ENCODE assay signal across 9 mouse cellular contexts in the genomic region with DNA sequence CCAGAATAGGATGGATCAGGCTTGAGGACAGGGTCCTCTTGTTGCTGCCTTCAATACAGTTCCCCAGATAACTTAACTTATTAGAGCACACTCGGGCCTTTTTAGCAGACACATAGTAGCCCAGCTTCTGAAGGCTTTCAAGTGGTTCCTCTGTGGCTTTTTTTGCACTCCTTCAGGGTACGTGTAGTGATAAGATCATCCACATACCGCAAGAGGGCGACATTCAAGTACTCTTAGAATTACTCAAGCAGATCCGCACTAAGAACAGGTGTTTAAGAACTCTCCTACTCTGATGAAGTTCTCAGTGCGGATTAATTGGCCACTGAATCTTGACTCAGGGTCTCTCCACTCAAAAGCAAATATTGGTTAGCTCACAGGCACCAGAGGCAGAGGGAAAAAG. TPM values are rescaled to one million over a fixed set of nuclear protein-coding genes. Genes with fewer than 3 reads are reported as not detected.
DNase-seq lines count a peak whose midpoint lies in the region; ATAC-seq and TF ChIP-seq lines count a peak whose summit lies in the region.
"Had no signal": no experiment of that assay in that cellular context is flagged by ENCODE, and none has a peak within 500 bp of the region (broad histone marks: within the 10 kb centered on the region; RNA-seq: fewer than 3 reads in every experiment).

No protein-coding gene starts in this region.

- TF ChIP-seq CTCF in thymus, adult 2 months (IDR thresholded peaks at IDR 0.05; ENCODE audit: borderline replicate concordance, control insufficient read depth, extremely low read depth, insufficient read depth, low read length, poor library complexity): no peak

- no peaks in the 10 kb centered on the region for H3K9me3 ChIP-seq in kidney, embryonic 14.5 days (ENCODE audit: control insufficient read depth, low read length)

- 0 out of 2 replicates have a peak, but pooled peaks cover 4% of the 10 kb centered on the region for H3K27me3 ChIP-seq in kidney, embryonic 14.5 days (ENCODE audit: control insufficient read depth, insufficient read depth, low read length)
- H3K27me3 ChIP-seq in thymus, adult 2 months (ENCODE audit: control insufficient read depth, insufficient read depth, low read length): no peaks in the 10 kb centered on the region

- no peak overlapping the region for H3K4me2 ChIP-seq in kidney, embryonic 14.5 days (replicated peaks; ENCODE audit: low read depth, low read length)

- peak; percentile 84 for DNase-seq in kidney, adult 9 months
- peak; percentile 52 for DNase-seq in NIH3T3 (ENCODE audit: low read depth)
- peak; percentile 67 to 75 for DNase-seq in kidney, postnatal 36 days
- peak; percentile 66 for DNase-seq in thymus, adult 2 months
- DNase-seq in layer of hippocampus, adult 8-10 months (ENCODE audit: low spot score in 2 of 2): no peak

- WGBS in kidney, embryonic 14.5 days: 58% methylated on average over 6 of the region's 6 CpGs
- 4% methylated on average over 6 of the region's 6 CpGs for WGBS in thymus, adult 2 months

- ATAC-seq in kidney, embryonic 14.5 days (ENCODE audit: low FRiP score, low TSS enrichment): no peak
- ATAC-seq in frontal cortex, adult (ENCODE audit: low TSS enrichment): no peak

- H3K4me1 ChIP-seq in kidney, embryonic 14.5 days (ENCODE audit: control insufficient read depth, insufficient read depth, low read length): peaks cover 6% of the 10 kb centered on the region
- H3K4me1 ChIP-seq in thymus, adult 2 months (replicated peaks; ENCODE audit: control insufficient read depth, insufficient read depth, low read length): no peaks in the 10 kb centered on the region

- no peak overlapping the region for H3K9ac ChIP-seq in kidney, embryonic 14.5 days (ENCODE audit: low read depth, low read length)

- no peak for TF ChIP-seq POLR2A in thymus, adult 2 months (IDR thresholded peaks at IDR 0.05; ENCODE audit: control insufficient read depth, extremely low read depth, insufficient read depth, low read length, poor library complexity)

- no peaks in the 10 kb centered on the region for H3K36me3 ChIP-seq in kidney, embryonic 14.5 days (ENCODE audit: control insufficient read depth, insufficient read depth, low read length)
- H3K36me3 ChIP-seq in thymus, adult 2 months (ENCODE audit: control insufficient read depth, insufficient read depth, low read length): no peaks in the 10 kb centered on the region

- H3K4me3 ChIP-seq in kidney, embryonic 14.5 days (ENCODE audit: low read length): no peak overlapping the region
- no peak overlapping the region for H3K4me3 ChIP-seq in thymus, adult 2 months (ENCODE audit: control insufficient read depth, insufficient read depth, low read length)

- H3K27ac ChIP-seq in kidney, embryonic 14.5 days (ENCODE audit: low read depth, low read length): no peak overlapping the region
- H3K27ac ChIP-seq in thymus, adult 2 months (ENCODE audit: control insufficient read depth, insufficient read depth, low read length): no peak overlapping the region

RNA-seq across cellular contexts. Expression of gene Pigr, which starts 11.8 kb away (rescaled TPM):
- not detected in 2 replicates for polyA plus RNA-seq in kidney, embryonic 14.5 days (2014; fragmentation: Nextera tagmentation; extraction: Ambion mirVana)
- 3.0 and 4.3 TPM in 2 replicates for polyA plus RNA-seq in thymus, adult 2 months (2012; rRNA removed)
- total RNA-seq in layer of hippocampus, adult 8-10 months (2022): not detected

RNA-seq across cellular contexts. Expression of gene Fcmr, which starts 27.2 kb away (rescaled TPM):
- polyA plus RNA-seq in kidney, embryonic 14.5 days (2014; fragmentation: Nextera tagmentation; extraction: Ambion mirVana): not detected in 2 replicates
- 9.7 and 15.4 TPM in 2 replicates for polyA plus RNA-seq in thymus, adult 2 months (2012; rRNA removed)
- total RNA-seq in layer of hippocampus, adult 8-10 months (2022): not detected
- polyA plus RNA-seq: liver, embryonic 16.5 days had no signal

RNA-seq across cellular contexts. Expression of gene Fcamr, which starts 37.6 kb away (rescaled TPM):
- polyA plus RNA-seq in kidney, embryonic 14.5 days (2014; fragmentation: Nextera tagmentation; extraction: Ambion mirVana): not detected in 2 replicates
- 0.11 and 0.28 TPM in 2 replicates for polyA plus RNA-seq in thymus, adult 2 months (2012; rRNA removed)
- total RNA-seq in layer of hippocampus, adult 8-10 months (2022): not detected
- polyA plus RNA-seq: heart, embryonic 16.5 days; liver, embryonic 16.5 days had no signal

RNA-seq across cellular contexts. Expression of gene Il24, which starts 49.0 kb away (rescaled TPM):
- polyA plus RNA-seq in kidney, embryonic 14.5 days (2014; fragmentation: Nextera tagmentation; extraction: Ambion mirVana): not detected in 2 replicates
- 0.26 and 0.28 TPM in 2 replicates for polyA plus RNA-seq in thymus, adult 2 months (2012; rRNA removed)
- total RNA-seq in layer of hippocampus, adult 8-10 months (2022): not detected
- polyA plus RNA-seq: heart, embryonic 16.5 days; liver, embryonic 16.5 days had no signal

Comparison
In these comparisons a context has a peak if more than half of its experiments do, and no peak if none do; other contexts are left out.
1. DNase-seq: peak in kidney, adult 9 months (single experiment), NIH3T3 (single experiment), kidney, postnatal 36 days (2 of 2) and thymus, adult 2 months (single experiment); none in layer of hippocampus, adult 8-10 months (0 of 2).